Mouse (Mus musculus) CH12.LX (cell line): ENCODE results near the gene Kcnj10. TPM values are rescaled to one million over a fixed set of nuclear protein-coding genes. Genes with fewer than 3 reads are reported as not detected.

Experiments used
- DNase-seq: peaks from one replicate; pipeline ENCODE4 v3.0.0-alpha.2; 2013; ENCODE audit errors: extremely low read depth
- H3K27ac ChIP-seq: 2 replicates; pipeline ENCODE4 v1.5.1; 2012; ENCODE audit warnings: low read depth, mild to moderate bottlenecking, control low read depth, moderate library complexity; ENCODE audit not compliant: insufficient read depth
- H3K27me3 ChIP-seq: replicated peaks from 2 replicates; pipeline ENCODE3; 2012; ENCODE audit warnings: inconsistent platforms
- H3K36me3 ChIP-seq, 2 experiments: replicated peaks in 1 of 2; 2 replicates each; pipeline versions ENCODE3 to v1.6.1; 2012; ENCODE audit warnings: inconsistent platforms in 1 of 2, low read length in 1 of 2, mild to moderate bottlenecking in 1 of 2, mixed read lengths in 1 of 2, moderate library complexity in 1 of 2; ENCODE audit not compliant: control insufficient read depth in 1 of 2, insufficient read depth in 1 of 2
- H3K4me1 ChIP-seq, 2 experiments: 2 replicates each; pipeline ENCODE4 v1.6.1; 2012; ENCODE audit warnings: inconsistent platforms in 1 of 2, moderate library complexity in 1 of 2; ENCODE audit not compliant: insufficient read depth in 2 of 2, control insufficient read depth in 1 of 2
- H3K4me2 ChIP-seq: 2 replicates; pipeline ENCODE4 v1.6.1; 2012; ENCODE audit warnings: low read depth, mild to moderate bottlenecking, control low read depth; ENCODE audit not compliant: poor library complexity, insufficient read depth, severe bottlenecking
- H3K4me3 ChIP-seq, 3 experiments: fragments of 150-350 bp in 1 of 3; sonication (generic) in 1 of 3; replicated peaks in 1 of 3; 2 replicates each; pipeline versions ENCODE3 to v1.5.1; 2011 to 2012; ENCODE audit warnings: low read depth in 2 of 3, low read length in 2 of 3, mild to moderate bottlenecking in 2 of 3, moderate library complexity in 2 of 3, control low read depth in 1 of 3, improper control_type of control experiment in 1 of 3, inconsistent platforms in 1 of 3, mixed read lengths in 1 of 3; ENCODE audit not compliant: poor library complexity in 1 of 3
- H3K79me2 ChIP-seq: replicated peaks from 2 replicates; pipeline ENCODE4 v1.6.1; 2012; ENCODE audit warnings: mild to moderate bottlenecking, moderate library complexity; ENCODE audit not compliant: control insufficient read depth, poor library complexity, insufficient read depth, severe bottlenecking; ENCODE audit errors: extremely low read depth
- H3K9ac ChIP-seq: 2 replicates; pipeline ENCODE4 v1.6.1; 2012; ENCODE audit warnings: low read depth, mild to moderate bottlenecking, control low read depth, moderate library complexity; ENCODE audit not compliant: insufficient read depth
- H3K9me3 ChIP-seq: replicated peaks from 2 replicates; pipeline ENCODE3; 2012; ENCODE audit warnings: low read length, inconsistent platforms, mixed read lengths
- CHD1 ChIP-seq: IDR thresholded peaks from 2 replicates; pipeline ENCODE4 v1.6.1; 2012; ENCODE audit warnings: low read depth, low read length, improper control_type of control experiment, inconsistent platforms
- CHD2 ChIP-seq: IDR thresholded peaks from 2 replicates; pipeline ENCODE4 v1.6.1; 2011; ENCODE audit warnings: low read length, improper control_type of control experiment
- CTCF ChIP-seq, 2 experiments: IDR thresholded peaks in 1 of 2; conservative IDR thresholded peaks in 1 of 2; 2 replicates each; pipeline ENCODE4 v1.5.1; 2011 to 2012; ENCODE audit warnings: low read depth in 2 of 2, low read length in 2 of 2, improper control_type of control experiment in 1 of 2, inconsistent platforms in 1 of 2, mild to moderate bottlenecking in 1 of 2, moderate library complexity in 1 of 2
- EP300 ChIP-seq: IDR thresholded peaks from 2 replicates; pipeline ENCODE4 v1.6.1; 2011; ENCODE audit warnings: low read length, improper control_type of control experiment
- ETS1 ChIP-seq: conservative IDR thresholded peaks from 2 replicates; pipeline ENCODE4 v1.6.1; 2012; ENCODE audit warnings: low read depth, mild to moderate bottlenecking, inconsistent platforms, low read length, improper control_type of control experiment, moderate library complexity
- HCFC1 ChIP-seq: IDR thresholded peaks from 2 replicates; pipeline ENCODE4 v1.6.1; 2012; ENCODE audit warnings: low read depth, mild to moderate bottlenecking, inconsistent platforms, low read length, improper control_type of control experiment
- IRF4 ChIP-seq: IDR thresholded peaks from 2 replicates; pipeline ENCODE4 v1.6.1; 2014; ENCODE audit warnings: low read depth, mild to moderate bottlenecking, inconsistent platforms, low read length, improper control_type of control experiment
- JUN ChIP-seq: IDR thresholded peaks from 2 replicates; pipeline ENCODE4 v1.6.1; 2011; ENCODE audit warnings: low read depth, mild to moderate bottlenecking, low read length, improper control_type of control experiment, moderate library complexity; ENCODE audit not compliant: insufficient read depth
- JUND ChIP-seq: conservative IDR thresholded peaks from 2 replicates; pipeline ENCODE4 v1.6.1; 2011; ENCODE audit warnings: low read depth, low read length, improper control_type of control experiment
- KAT2A ChIP-seq: IDR thresholded peaks from 2 replicates; pipeline ENCODE4 v1.6.1; 2012; ENCODE audit warnings: low read length, improper control_type of control experiment, inconsistent platforms; ENCODE audit not compliant: insufficient replicate concordance
- MAX ChIP-seq: IDR thresholded peaks from 2 replicates; pipeline ENCODE4 v1.6.1; 2011; ENCODE audit warnings: low read length, improper control_type of control experiment
- MAZ ChIP-seq: IDR thresholded peaks from 2 replicates; pipeline ENCODE4 v1.6.1; 2012; ENCODE audit warnings: low read depth, mild to moderate bottlenecking, inconsistent platforms, low read length, improper control_type of control experiment, moderate library complexity
- MYC ChIP-seq: IDR thresholded peaks from 2 replicates; pipeline ENCODE4 v1.6.1; 2011; ENCODE audit warnings: low read depth, mild to moderate bottlenecking, improper control_type of control experiment, low read length
- NRF1 ChIP-seq: IDR thresholded peaks from 2 replicates; pipeline ENCODE4 v1.6.1; 2014; ENCODE audit warnings: low read depth, mild to moderate bottlenecking, inconsistent platforms, low read length, improper control_type of control experiment, moderate library complexity
- RAD21 ChIP-seq: IDR thresholded peaks from 2 replicates; pipeline ENCODE4 v1.6.1; 2011; ENCODE audit warnings: low read depth, mild to moderate bottlenecking, low read length, improper control_type of control experiment, moderate library complexity
- RCOR1 ChIP-seq: conservative IDR thresholded peaks from 2 replicates; pipeline ENCODE4 v1.6.1; 2012; ENCODE audit warnings: low read depth, mild to moderate bottlenecking, inconsistent platforms, low read length, improper control_type of control experiment
- TCF12 ChIP-seq: IDR thresholded peaks from 2 replicates; pipeline ENCODE4 v1.6.1; 2014; ENCODE audit warnings: low read depth, mild to moderate bottlenecking, inconsistent platforms, low read length, improper control_type of control experiment
- USF1 ChIP-seq: IDR thresholded peaks from 2 replicates; pipeline ENCODE4 v1.6.1; 2014; ENCODE audit warnings: low read depth, mild to moderate bottlenecking, inconsistent platforms, low read length, improper control_type of control experiment
- USF2 ChIP-seq: conservative IDR thresholded peaks from 2 replicates; pipeline ENCODE4 v1.6.1; 2011; ENCODE audit warnings: low read depth, low read length, improper control_type of control experiment
- ZC3H11A ChIP-seq: IDR thresholded peaks from 2 replicates; pipeline ENCODE4 v1.6.1; 2012; ENCODE audit warnings: low read depth, mild to moderate bottlenecking, inconsistent platforms, low read length, improper control_type of control experiment
- dilution Hi-C: fragments of 300-500 bp; cut with MboI; formaldehyde crosslinking; loops from 2 replicates; pipeline ENCODE4 v1.14.3; 2020; ENCODE audit warnings: low sequenced_read_pairs; ENCODE audit not compliant: extremely low pct_unique_long_range_greater_than_20kb, extremely low pct_ligation_motif_present
- in situ Hi-C: fragments of 300-500 bp; cut with MboI; formaldehyde crosslinking; loops from 3 replicates; pipeline ENCODE4 v1.14.3; 2019; ENCODE audit warnings: low sequenced_read_pairs, low pct_ligation_motif_present, low pct_unique_long_range_greater_than_20kb, mixed read lengths
- polyA plus RNA-seq: library from polyadenylated mRNA; unstranded; fragments of >175 nt; gene quantifications from 2 replicates; pipeline ENCODE4 v1.2.1, GENCODE M21; 2012; ENCODE audit warnings: low read depth; ENCODE audit not compliant: insufficient read length
- total RNA-seq, 2 experiments: library from RNA; depleted of rRNA; stranded (reverse); fragments of 300-350 nt in 1 of 2; fragments of >200 nt in 1 of 2; gene quantifications; 2 replicates each; pipeline ENCODE4 v1.2.3; 2012 to 2014

Kcnj10 gene
- total and polyA plus RNA-seq, 3 experiments = 0.06 to 0.13 TPM; not detected in 1

DNA sequence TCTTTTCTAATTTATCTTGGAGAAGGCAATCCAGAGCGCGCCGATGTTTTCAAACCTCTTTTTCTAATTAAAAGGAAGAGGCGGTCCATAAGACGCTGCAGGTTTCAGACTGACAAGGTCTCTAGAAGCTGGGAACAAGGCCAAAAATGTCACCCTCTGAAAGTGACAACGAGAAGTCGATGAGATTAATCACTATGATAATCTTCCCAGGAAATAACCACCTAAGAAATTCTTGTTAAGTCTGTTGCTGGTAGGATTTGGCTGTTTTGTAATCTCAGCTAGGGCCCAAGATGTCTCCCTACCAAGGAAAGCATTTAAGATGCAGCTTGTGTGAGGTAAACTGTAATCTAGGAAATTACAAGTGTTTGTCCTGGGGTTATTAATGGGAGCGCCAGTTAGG, 52.7 kb downstream of the Kcnj10 start:
- Histone ChIP-seq H3K79me2 (no peaks in the 10 kb centered on the region; the same call in 1 of the 2 replicates), H3K9me3 (no peaks in the 10 kb centered on the region), H3K4me2 (no peak overlapping the region), H3K27ac (no peak overlapping the region), H3K36me3 (peaks cover 3 to 6% of the 10 kb centered on the region in 2 experiments), H3K4me1 (peaks cover 12 to 24% of the 10 kb centered on the region in 2 experiments)
- no peak for DNase-seq
- in situ Hi-C loops = no loop called here
- dilution Hi-C loops = no loop called here
- no peak for TF ChIP-seq MAZ
- no peak for TF ChIP-seq CHD2
- no peak for TF ChIP-seq CHD1
- TF ChIP-seq KAT2A = no peak
- TF ChIP-seq IRF4 = no peak
- TF ChIP-seq ETS1 = no peak
- TF ChIP-seq MAX = no peak
- TF ChIP-seq NRF1 = no peak
- TF ChIP-seq JUND = no peak
- no peak for TF ChIP-seq USF2
- TF ChIP-seq RCOR1 = no peak
- no peak for TF ChIP-seq CTCF (conservative IDR thresholded peaks at IDR 0.05 in 1 of 2, IDR thresholded peaks at IDR 0.05 in 1 of 2; ENCODE audit: low read depth in 2 of 2, low read length in 2 of 2)
- TF ChIP-seq USF1 = no peak
- TF ChIP-seq JUN = no peak
- no peak for TF ChIP-seq MYC
- no peak for TF ChIP-seq ZC3H11A
- no peak for TF ChIP-seq TCF12
- no peak for TF ChIP-seq EP300
- no peak for TF ChIP-seq HCFC1
- TF ChIP-seq, all 38 proteins: peak for 0
- Histone ChIP-seq H3K9ac (no peak overlapping the region), H3K4me3 (no peak overlapping the region), H3K27me3 (no peaks in the 10 kb centered on the region)

DNA sequence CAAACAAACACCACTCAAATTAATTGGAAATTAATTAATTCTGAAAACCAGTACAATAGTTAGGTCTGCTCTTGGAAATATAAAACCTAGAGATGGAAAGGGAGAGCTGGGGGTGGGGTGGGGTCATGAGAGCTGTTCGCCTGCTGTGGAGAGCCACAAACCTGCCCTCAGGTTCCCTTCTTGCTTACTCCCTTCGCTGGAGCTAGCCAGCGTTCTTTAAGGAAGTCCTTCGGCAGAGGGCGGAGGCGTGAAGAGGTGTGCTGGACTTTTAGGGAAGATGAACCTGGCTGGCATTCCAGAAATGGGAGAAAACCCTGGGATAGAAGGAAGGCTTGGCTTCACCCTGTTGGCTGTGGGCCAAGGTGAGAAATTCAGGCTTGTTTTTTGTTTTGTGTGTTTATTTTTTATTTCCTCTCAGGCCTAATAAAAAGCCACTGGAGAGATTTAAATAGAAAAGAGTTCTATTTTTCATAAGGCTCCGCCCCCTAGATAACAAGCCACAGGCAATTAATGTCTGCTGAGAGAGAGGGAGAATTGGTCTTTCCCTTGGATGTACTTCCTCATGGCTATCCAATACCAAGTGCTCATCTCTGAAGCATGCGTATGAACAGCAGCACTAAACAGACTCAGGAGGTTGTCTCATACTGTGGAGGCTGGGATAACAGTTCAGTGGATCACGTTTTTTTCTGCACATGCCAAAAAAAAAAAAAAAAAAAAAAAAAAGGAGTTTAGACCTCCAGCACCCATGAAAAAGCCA, 56.2 kb downstream of the Kcnj10 start:
- no peak overlapping the region for H3K27ac ChIP-seq
- dilution Hi-C loops (no loop called here), in situ Hi-C loops (no loop called here)
- no peaks in the 10 kb centered on the region for H3K79me2 ChIP-seq
- peaks cover 0 to 4% of the 10 kb centered on the region in 2 experiments; a peak in 2 of 4 replicates for H3K4me1 ChIP-seq
- H3K4me3 ChIP-seq = no peak overlapping the region
- no peaks in the 10 kb centered on the region for H3K27me3 ChIP-seq
- TF ChIP-seq RCOR1 (no peak), JUN (no peak), CTCF (conservative IDR thresholded peaks at IDR 0.05 in 1 of 2, IDR thresholded peaks at IDR 0.05 in 1 of 2; ENCODE audit: low read depth in 2 of 2, low read length in 2 of 2) (no peak), RAD21 (no peak)
- DNase-seq = no peak
- no peaks in the 10 kb centered on the region for H3K36me3 ChIP-seq
- H3K4me2 ChIP-seq = no peak overlapping the region
- H3K9ac ChIP-seq = no peak overlapping the region
- no peaks in the 10 kb centered on the region for H3K9me3 ChIP-seq
